Mouse (Mus musculus): ENCODE results near the gene Pola1.

GRCm38 (mm10) chrX:93428956-93429737, 202.8 kb downstream of the Pola1 start:
- TF ChIP-seq CTCF (IDR thresholded peaks at IDR 0.05; ENCODE audit: low read depth, low read length) (no peak), POLR2A (IDR thresholded peaks at IDR 0.05; ENCODE audit: borderline replicate concordance, low read depth, low read length) (no peak)
